Mouse (Mus musculus): ENCODE results near the gene Nepn. TPM values are rescaled to one million over a fixed set of nuclear protein-coding genes. Genes with fewer than 3 reads are reported as not detected.
A peak's percentile ranks its signal among the peaks of the same experiment; 100 is the strongest.

Gene Nepn
- polyA plus RNA-seq, 1 experiment from 2014 or later: 3.0 TPM

- Histone ChIP-seq H3K4me3 (ENCODE audit: low read depth, low read length) (no peak overlapping the region), H3K9me3 (ENCODE audit: control insufficient read depth, low read length) (no peaks in the 10 kb centered on the region), H3K4me2 (ENCODE audit: low read length) (no peak overlapping the region), H3K27ac (ENCODE audit: low read depth) (no peak overlapping the region), H3K4me1 (replicated peaks; ENCODE audit: control insufficient read depth, insufficient read depth, low read length) (0 out of 2 replicates have a peak, but pooled peaks cover 8% of the 10 kb centered on the region), H3K36me3 (ENCODE audit: control insufficient read depth, insufficient read depth, low read length) (no peaks in the 10 kb centered on the region), H3K9ac (ENCODE audit: low read length) (no peak overlapping the region), H3K27me3 (replicated peaks; ENCODE audit: control insufficient read depth, insufficient read depth, low read length) (no peaks in the 10 kb centered on the region)
- ATAC-seq (replicated peaks; ENCODE audit: low FRiP score, low TSS enrichment, low read depth): no peak
- 90% methylated on average over 2 of the region's 2 CpGs for WGBS
- DNase-seq (ENCODE audit: low spot score): no peak
Measured at GRCm38 (mm10) chr10:52376422-52376821, 12.3 kb upstream of the Nepn start.

- 98% methylated on average over 2 of the region's 2 CpGs for WGBS
- no peaks in the 10 kb centered on the region for H3K9me3 ChIP-seq (ENCODE audit: control insufficient read depth, low read length)
- no peak overlapping the region for H3K9ac ChIP-seq (ENCODE audit: low read length)
- DNase-seq (ENCODE audit: low spot score) (no peak), ATAC-seq (replicated peaks; ENCODE audit: low FRiP score, low TSS enrichment, low read depth) (no peak)
- H3K36me3 ChIP-seq (ENCODE audit: control insufficient read depth, insufficient read depth, low read length): no peaks in the 10 kb centered on the region
- no peaks in the 10 kb centered on the region for H3K27me3 ChIP-seq (replicated peaks; ENCODE audit: control insufficient read depth, insufficient read depth, low read length)
- H3K27ac ChIP-seq (ENCODE audit: low read depth): no peak overlapping the region
- H3K4me1 ChIP-seq (replicated peaks; ENCODE audit: control insufficient read depth, insufficient read depth, low read length): 0 out of 2 replicates have a peak, but pooled peaks cover 9% of the 10 kb centered on the region
- no peak overlapping the region for H3K4me2 ChIP-seq (ENCODE audit: low read length)
- H3K4me3 ChIP-seq (ENCODE audit: low read depth, low read length): no peak overlapping the region
Measured at GRCm38 (mm10) chr10:52377813-52378212, 11.0 kb upstream of the Nepn start.

GRCm38 (mm10) chr10:52381321-52381801, 7.4 kb upstream of the Nepn start:
- Histone ChIP-seq H3K27me3 (replicated peaks; ENCODE audit: control insufficient read depth, insufficient read depth, low read length) (no peaks in the 10 kb centered on the region), H3K4me2 (ENCODE audit: low read length) (peak overlapping the region; percentile 93), H3K27ac (ENCODE audit: low read depth) (peak overlapping the region; percentile 93), H3K9me3 (ENCODE audit: control insufficient read depth, low read length) (no peaks in the 10 kb centered on the region), H3K4me1 (replicated peaks; ENCODE audit: control insufficient read depth, insufficient read depth, low read length) (0 out of 2 replicates have a peak, but pooled peaks cover 12% of the 10 kb centered on the region), H3K4me3 (ENCODE audit: low read depth, low read length) (peak overlapping the region; percentile 75), H3K9ac (ENCODE audit: low read length) (peak overlapping the region; percentile 80), H3K36me3 (ENCODE audit: control insufficient read depth, insufficient read depth, low read length) (no peaks in the 10 kb centered on the region)
- DNase-seq (ENCODE audit: low spot score) (no peak), ATAC-seq (replicated peaks; ENCODE audit: low FRiP score, low TSS enrichment, low read depth) (peak; percentile 32; the same call in 1 of the 2 replicates)
- under 1% methylated on average over 19 of the region's 19 CpGs for WGBS

GRCm38 (mm10) chr10:52381845-52382591, 6.8 kb upstream of the Nepn start, which contains the start of gene Gopc:
Gene Gopc, minus strand, starts transcription at chr10:52382124.
- Histone ChIP-seq H3K4me1 (replicated peaks; ENCODE audit: control insufficient read depth, insufficient read depth, low read length) (0 out of 2 replicates have a peak, but pooled peaks cover 12% of the 10 kb centered on the region), H3K9ac (ENCODE audit: low read length) (peak within 1 kb of the TSS; percentile 80), H3K36me3 (ENCODE audit: control insufficient read depth, insufficient read depth, low read length) (no peaks in the 10 kb centered on the region), H3K9me3 (ENCODE audit: control insufficient read depth, low read length) (no peaks in the 10 kb centered on the region), H3K4me3 (ENCODE audit: low read depth, low read length) (peak within 1 kb of the TSS; percentile 75), H3K27ac (ENCODE audit: low read depth) (peak within 1 kb of the TSS; percentile 93), H3K4me2 (ENCODE audit: low read length) (peak within 1 kb of the TSS; percentile 93), H3K27me3 (replicated peaks; ENCODE audit: control insufficient read depth, insufficient read depth, low read length) (no peaks in the 10 kb centered on the region)
- ATAC-seq (replicated peaks; ENCODE audit: low FRiP score, low TSS enrichment, low read depth): peak; percentile 98
- DNase-seq (ENCODE audit: low spot score): peak; percentile 97
- under 1% methylated on average over 59 of the region's 71 CpGs for WGBS

- Histone ChIP-seq H3K36me3 (ENCODE audit: control insufficient read depth, insufficient read depth, low read length) (no peaks in the 10 kb centered on the region), H3K27ac (ENCODE audit: low read depth) (no peak overlapping the region), H3K9me3 (ENCODE audit: control insufficient read depth, low read length) (no peaks in the 10 kb centered on the region), H3K4me3 (ENCODE audit: low read depth, low read length) (peak overlapping the region; percentile 75), H3K27me3 (replicated peaks; ENCODE audit: control insufficient read depth, insufficient read depth, low read length) (no peaks in the 10 kb centered on the region), H3K4me1 (replicated peaks; ENCODE audit: control insufficient read depth, insufficient read depth, low read length) (0 out of 2 replicates have a peak, but pooled peaks cover 12% of the 10 kb centered on the region), H3K4me2 (ENCODE audit: low read length) (peak overlapping the region; percentile 71), H3K9ac (ENCODE audit: low read length) (no peak overlapping the region; the same call in 1 of the 2 replicates)
- no peak for DNase-seq (ENCODE audit: low spot score)
- ATAC-seq (replicated peaks; ENCODE audit: low FRiP score, low TSS enrichment, low read depth): no peak
- WGBS: 62% methylated on average over 6 of the region's 6 CpGs
Measured at GRCm38 (mm10) chr10:52383022-52383421, 5.8 kb upstream of the Nepn start.

- Histone ChIP-seq H3K36me3 (ENCODE audit: control insufficient read depth, insufficient read depth, low read length) (no peaks in the 10 kb centered on the region), H3K4me1 (replicated peaks; ENCODE audit: control insufficient read depth, insufficient read depth, low read length) (0 out of 2 replicates have a peak, but pooled peaks cover 12% of the 10 kb centered on the region), H3K9ac (ENCODE audit: low read length) (no peak overlapping the region), H3K27ac (ENCODE audit: low read depth) (no peak overlapping the region), H3K27me3 (replicated peaks; ENCODE audit: control insufficient read depth, insufficient read depth, low read length) (no peaks in the 10 kb centered on the region), H3K4me2 (ENCODE audit: low read length) (no peak overlapping the region), H3K4me3 (ENCODE audit: low read depth, low read length) (no peak overlapping the region), H3K9me3 (ENCODE audit: control insufficient read depth, low read length) (no peaks in the 10 kb centered on the region)
- ATAC-seq (replicated peaks; ENCODE audit: low FRiP score, low TSS enrichment, low read depth) (no peak), DNase-seq (ENCODE audit: low spot score) (no peak)
- WGBS: 92% methylated on average over 1 of the region's 1 CpGs
Measured at GRCm38 (mm10) chr10:52383522-52383921, 5.2 kb upstream of the Nepn start.

GRCm38 (mm10) chr10:52384823-52385610, 3.8 kb upstream of the Nepn start:
- no peak overlapping the region for H3K9ac ChIP-seq (ENCODE audit: low read length)
- WGBS: 53% methylated on average over 8 of the region's 8 CpGs
- H3K4me2 ChIP-seq (ENCODE audit: low read length): no peak overlapping the region
- no peaks in the 10 kb centered on the region for H3K9me3 ChIP-seq (ENCODE audit: control insufficient read depth, low read length)
- no peak for ATAC-seq (replicated peaks; ENCODE audit: low FRiP score, low TSS enrichment, low read depth)
- H3K36me3 ChIP-seq (ENCODE audit: control insufficient read depth, insufficient read depth, low read length): no peaks in the 10 kb centered on the region
- no peak overlapping the region for H3K4me3 ChIP-seq (ENCODE audit: low read depth, low read length)
- no peak overlapping the region for H3K27ac ChIP-seq (ENCODE audit: low read depth)
- H3K4me1 ChIP-seq (replicated peaks; ENCODE audit: control insufficient read depth, insufficient read depth, low read length): 0 out of 2 replicates have a peak, but pooled peaks cover 9% of the 10 kb centered on the region
- H3K27me3 ChIP-seq (replicated peaks; ENCODE audit: control insufficient read depth, insufficient read depth, low read length): no peaks in the 10 kb centered on the region
- DNase-seq (ENCODE audit: low spot score): peak; percentile 62

GRCm38 (mm10) chr10:52387192-52387591, 1.6 kb upstream of the Nepn start:
- Histone ChIP-seq H3K4me3 (ENCODE audit: low read depth, low read length) (no peak overlapping the region), H3K27ac (ENCODE audit: low read depth) (no peak overlapping the region), H3K27me3 (replicated peaks; ENCODE audit: control insufficient read depth, insufficient read depth, low read length) (no peaks in the 10 kb centered on the region), H3K4me1 (replicated peaks; ENCODE audit: control insufficient read depth, insufficient read depth, low read length) (0 out of 2 replicates have a peak, but pooled peaks cover 5% of the 10 kb centered on the region), H3K9me3 (ENCODE audit: control insufficient read depth, low read length) (no peaks in the 10 kb centered on the region), H3K36me3 (ENCODE audit: control insufficient read depth, insufficient read depth, low read length) (no peaks in the 10 kb centered on the region), H3K9ac (ENCODE audit: low read length) (no peak overlapping the region), H3K4me2 (ENCODE audit: low read length) (no peak overlapping the region)
- WGBS: 64% methylated on average over 4 of the region's 4 CpGs
- no peak for ATAC-seq (replicated peaks; ENCODE audit: low FRiP score, low TSS enrichment, low read depth)
- no peak for DNase-seq (ENCODE audit: low spot score)
